Mouse (Mus musculus): ENCODE measurements around the gene Arid4b.

Arid4b gene

GRCm38 (mm10) chr13:14062209-14063012 lies 621 bp upstream of the Arid4b start:
- DNase-seq (ENCODE audit: low read depth, low spot score): no peak

GRCm38 (mm10) chr13:14063942-14064271 lies 875 bp downstream of the Arid4b start:
- no peak for DNase-seq (ENCODE audit: low read depth, low spot score)

GRCm38 (mm10) chr13:14064341-14065027 lies 1.5 kb downstream of the Arid4b start:
- peak; percentile 8 for DNase-seq (ENCODE audit: low read depth, low spot score)

DNA sequence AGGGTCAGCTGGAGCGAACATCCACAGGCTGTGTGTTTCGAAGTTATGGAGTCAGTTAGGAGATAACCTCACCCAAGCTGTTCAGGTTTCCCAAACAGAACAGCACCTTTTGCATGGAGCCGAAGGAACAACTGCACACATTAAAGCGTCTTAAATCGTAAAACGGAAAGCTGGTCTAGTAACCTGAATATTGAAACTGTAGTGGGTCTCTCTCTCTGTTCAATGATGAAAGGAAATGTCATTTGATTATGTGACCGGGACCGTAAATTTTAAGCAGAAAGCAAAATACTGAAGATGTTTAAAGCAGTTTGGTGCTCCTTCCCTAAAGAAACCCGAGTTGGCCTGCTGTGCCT lies 2.0 kb downstream of the Arid4b start:
- no peak for DNase-seq (ENCODE audit: low read depth, low spot score)

- no peak for DNase-seq (ENCODE audit: low read depth, low spot score)
Measured at GRCm38 (mm10) chr13:14065701-14066100, 2.7 kb downstream of the Arid4b start.

- DNase-seq (ENCODE audit: low read depth, low spot score): no peak
Measured at GRCm38 (mm10) chr13:14068035-14068434, 5.0 kb downstream of the Arid4b start.

- no peak for DNase-seq (ENCODE audit: low read depth, low spot score)
Measured at GRCm38 (mm10) chr13:14069291-14069690, 6.3 kb downstream of the Arid4b start.

GRCm38 (mm10) chr13:14074371-14074770 lies 11.3 kb downstream of the Arid4b start:
- DNase-seq (ENCODE audit: low read depth, low spot score): no peak

DNA sequence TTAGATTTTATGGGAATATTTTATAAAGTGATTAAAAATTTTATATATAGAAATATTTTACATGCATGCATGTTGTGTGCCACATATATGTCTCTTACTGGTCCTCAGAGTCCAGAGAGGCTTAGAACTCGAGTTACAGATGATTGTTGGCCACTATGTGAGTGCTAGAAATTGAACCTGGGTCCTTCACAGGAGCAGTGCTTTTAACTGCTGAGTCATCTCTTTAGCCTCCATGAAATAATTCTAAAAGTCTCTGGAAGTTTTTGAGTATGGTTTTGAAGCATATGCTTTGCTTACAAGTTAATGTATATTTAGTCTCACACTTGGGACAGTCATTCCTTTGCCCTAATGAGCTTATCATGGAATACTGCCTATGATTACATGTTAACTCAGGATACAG lies 12.3 kb downstream of the Arid4b start:
- no peak for DNase-seq (ENCODE audit: low read depth, low spot score)

- no peak for DNase-seq (ENCODE audit: low read depth, low spot score)
Measured at GRCm38 (mm10) chr13:14088669-14089068, 25.6 kb downstream of the Arid4b start.

DNA sequence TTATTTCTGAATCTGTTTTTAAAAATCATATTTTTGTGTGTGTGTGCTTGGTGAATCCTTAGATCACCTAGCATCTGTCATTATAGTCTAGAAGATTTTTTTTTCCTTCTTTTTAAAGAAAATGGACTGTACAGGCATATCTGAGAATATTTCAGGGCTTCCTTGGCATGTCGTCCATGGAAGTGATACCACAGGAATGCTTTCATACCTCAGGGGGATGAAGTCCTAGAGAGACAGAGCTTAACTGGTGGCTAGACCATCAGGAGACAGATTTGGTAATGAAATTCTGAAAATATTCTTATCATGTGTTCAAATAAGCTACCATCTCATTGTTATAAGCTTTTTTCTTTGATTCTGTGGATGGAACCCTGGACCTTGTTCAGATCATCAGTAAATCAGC lies 40.0 kb downstream of the Arid4b start:
- DNase-seq (ENCODE audit: low read depth, low spot score): no peak

DNA sequence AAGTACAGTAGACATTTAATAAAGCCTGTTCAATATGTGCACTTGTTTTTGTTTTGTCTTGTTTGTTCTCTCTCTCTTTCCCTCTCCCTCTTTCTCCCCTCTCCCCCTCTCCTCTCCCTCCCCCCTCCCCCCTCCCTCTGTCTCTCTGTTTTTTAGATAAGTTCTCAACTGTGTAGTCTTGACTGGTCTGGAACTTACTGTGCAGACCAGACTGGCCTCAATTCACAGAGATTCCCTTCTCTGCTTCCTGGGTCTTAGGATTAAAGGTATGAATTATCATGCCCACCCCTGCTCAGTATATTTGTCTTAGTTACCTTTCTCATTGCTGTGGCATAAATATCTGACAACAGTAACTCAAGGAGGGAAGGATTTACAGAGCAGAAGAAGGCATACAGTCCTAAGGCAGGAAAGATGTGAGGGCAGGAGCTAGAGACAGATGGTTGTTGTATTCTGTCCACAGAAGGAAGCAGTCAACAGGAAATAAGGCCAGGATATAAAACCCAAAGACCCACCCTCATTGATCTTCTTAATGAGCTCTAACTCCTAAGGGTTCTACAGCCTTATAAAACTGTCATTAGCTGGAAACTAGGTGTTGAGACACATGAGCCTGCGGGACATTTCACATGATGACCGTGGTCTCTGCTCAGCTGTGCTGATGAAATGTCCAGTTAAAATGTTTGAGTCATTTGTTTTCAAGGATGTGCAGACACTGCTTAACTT lies 47.3 kb downstream of the Arid4b start:
- no peak for DNase-seq (ENCODE audit: low read depth, low spot score)

DNA sequence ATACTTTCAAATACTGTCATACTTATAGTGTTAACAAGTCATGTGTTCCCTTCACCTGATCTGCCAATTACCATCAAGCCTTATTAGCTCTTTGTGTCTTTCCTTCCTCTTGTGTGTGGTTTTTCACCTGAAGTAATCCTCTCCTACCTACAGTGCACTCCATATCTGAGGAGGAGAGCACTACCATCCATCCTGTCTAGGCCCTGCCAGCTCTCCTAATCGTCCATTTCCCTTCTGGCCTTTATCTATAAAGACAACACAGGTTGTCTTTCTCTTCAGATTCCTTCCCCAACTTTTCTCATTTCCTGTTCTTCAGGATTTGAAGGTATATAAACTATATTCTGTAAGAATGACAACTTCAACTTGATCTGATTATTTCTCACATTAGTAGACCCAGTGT lies 48.1 kb downstream of the Arid4b start:
- DNase-seq (ENCODE audit: low read depth, low spot score): no peak

DNA sequence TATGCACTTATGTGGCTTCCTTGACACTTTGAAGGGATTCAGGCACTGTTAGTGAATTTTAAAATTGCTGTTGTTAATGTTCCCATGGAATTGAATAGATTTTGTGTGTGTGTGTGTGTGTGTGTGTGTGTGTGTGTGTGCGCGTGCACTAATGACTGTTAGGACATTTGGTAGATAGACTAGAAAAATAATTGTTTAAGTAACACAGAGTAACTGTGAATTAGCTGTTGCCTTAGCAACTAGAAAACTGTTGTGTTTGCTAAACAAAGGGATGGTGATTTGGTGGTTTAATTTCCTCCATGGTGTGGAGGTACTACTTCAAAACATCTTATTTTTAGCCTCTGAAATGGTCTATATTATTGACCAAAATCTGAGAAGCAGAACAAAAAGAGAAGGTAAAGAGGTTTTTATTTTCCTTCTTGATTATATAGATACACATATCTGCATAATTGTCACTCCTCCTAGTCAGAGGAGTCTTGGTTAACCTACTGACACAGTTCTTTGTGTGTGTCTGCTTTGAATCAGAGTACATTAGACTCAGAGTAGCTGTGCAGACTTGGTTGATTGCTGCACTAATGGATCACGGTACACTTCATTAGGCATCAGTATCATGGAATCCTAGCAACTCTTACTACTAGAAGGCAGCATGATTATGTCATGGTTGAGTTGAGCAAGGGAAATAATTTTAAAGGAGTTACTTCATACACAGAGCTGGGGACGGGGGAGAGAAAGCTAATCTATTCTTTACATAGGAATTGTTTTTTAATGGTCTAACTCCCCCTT lies 50.9 kb downstream of the Arid4b start:
- DNase-seq (ENCODE audit: low read depth, low spot score): no peak

DNA sequence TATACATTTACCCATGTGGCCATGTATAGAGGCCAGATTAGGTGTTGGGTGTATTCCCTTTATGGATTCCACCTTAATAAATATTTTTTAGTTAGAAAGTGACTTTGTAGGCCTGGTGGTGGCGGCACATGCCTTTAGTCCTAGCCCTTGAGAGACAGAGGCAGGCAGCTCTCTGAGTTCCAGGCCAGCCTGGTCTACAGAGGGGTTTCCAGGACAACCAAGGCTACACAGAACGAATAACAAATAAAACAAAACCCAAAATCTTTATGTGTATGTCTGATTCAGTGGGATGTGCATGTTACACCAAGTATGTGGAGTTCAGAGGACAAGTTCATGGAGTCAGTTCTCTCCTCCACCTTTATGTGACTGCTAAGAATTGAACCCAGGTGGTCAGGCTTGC lies 52.8 kb downstream of the Arid4b start:
- DNase-seq (ENCODE audit: low read depth, low spot score): no peak

GRCm38 (mm10) chr13:14131651-14132050 lies 68.6 kb downstream of the Arid4b start:
- DNase-seq (ENCODE audit: low read depth, low spot score): no peak

DNA sequence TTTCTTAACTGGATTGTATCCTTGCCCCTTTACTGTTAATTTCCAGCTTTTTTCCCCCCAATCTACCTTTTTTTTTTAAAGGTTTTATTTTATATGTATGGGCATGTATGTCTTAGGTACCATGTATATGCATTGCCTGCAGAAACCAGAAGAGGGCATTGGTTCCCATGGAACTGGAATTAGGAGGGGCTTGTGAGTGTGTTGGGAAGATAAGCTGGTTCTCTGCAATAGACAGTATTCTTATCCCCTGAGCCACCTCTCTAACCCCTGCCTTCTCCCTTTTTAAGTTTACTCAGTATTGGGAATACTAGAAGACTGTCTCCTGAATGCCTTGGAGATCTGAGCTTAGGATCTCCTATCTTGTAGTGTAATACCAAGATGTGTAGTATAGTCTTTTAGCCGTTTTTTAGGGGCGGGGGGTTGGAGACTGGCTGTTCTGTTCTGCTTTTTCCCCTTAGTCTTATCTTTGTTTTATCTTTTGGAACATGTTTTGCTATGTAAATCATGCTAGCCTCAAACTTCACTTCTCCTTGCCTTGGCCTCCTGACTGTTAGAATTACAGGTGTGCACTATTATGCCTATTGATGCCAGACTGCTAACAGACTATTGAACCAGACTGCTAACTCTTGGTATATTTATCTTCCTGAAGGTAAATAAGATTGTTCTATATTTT lies 79.4 kb downstream of the Arid4b start:
- no peak for DNase-seq (ENCODE audit: low read depth, low spot score)

DNA sequence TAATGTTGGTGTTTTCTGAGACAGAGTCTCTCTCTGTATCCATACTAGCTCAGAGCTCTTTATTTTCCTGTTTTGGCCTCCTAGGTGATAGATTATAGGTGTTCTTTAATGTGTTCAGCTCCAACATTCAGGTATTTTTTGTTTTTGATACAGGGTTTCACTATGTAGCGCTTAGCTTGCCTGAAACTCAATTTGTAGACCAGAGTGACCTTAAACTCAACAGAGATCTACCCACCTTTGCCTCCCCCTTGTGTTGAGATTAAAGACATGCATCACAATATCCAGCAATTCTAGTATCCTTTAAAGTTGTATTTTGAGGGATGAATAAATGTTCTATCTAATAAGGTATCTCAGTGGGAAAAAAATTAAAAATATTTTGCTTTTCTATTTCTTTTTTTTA lies 115.0 kb downstream of the Arid4b start:
- DNase-seq (ENCODE audit: low read depth, low spot score): no peak

- no peak for DNase-seq (ENCODE audit: low read depth, low spot score)
Measured at GRCm38 (mm10) chr13:14179669-14180068, 116.6 kb downstream of the Arid4b start.

DNA sequence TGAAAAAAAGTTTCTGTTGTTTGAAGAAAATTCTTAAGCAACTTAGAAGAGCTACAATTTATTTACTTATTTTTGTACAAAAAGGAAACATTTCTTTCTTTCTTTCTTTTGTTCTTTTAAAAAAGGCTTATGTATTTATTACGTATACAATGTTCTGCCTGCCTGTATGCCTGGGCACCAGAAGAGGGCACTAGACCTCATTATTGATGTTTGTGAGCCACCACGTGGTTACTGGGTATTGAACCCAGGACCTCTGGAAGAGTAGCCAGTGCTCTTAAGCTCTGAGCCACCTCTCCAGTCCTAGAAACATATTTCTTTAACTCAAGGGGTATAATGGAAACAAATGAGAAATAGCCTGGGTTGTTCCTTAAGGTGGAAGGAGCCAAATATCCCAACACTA lies 182.9 kb downstream of the Arid4b start:
- DNase-seq (ENCODE audit: low read depth, low spot score): no peak
